Mouse (Mus musculus): Measurements from ENCODE around the gene Car8. TPM values are rescaled to one million over a fixed set of nuclear protein-coding genes. Genes with fewer than 3 reads are reported as not detected.

Gene Car8
- total RNA-seq (2023): not detected

DNA sequence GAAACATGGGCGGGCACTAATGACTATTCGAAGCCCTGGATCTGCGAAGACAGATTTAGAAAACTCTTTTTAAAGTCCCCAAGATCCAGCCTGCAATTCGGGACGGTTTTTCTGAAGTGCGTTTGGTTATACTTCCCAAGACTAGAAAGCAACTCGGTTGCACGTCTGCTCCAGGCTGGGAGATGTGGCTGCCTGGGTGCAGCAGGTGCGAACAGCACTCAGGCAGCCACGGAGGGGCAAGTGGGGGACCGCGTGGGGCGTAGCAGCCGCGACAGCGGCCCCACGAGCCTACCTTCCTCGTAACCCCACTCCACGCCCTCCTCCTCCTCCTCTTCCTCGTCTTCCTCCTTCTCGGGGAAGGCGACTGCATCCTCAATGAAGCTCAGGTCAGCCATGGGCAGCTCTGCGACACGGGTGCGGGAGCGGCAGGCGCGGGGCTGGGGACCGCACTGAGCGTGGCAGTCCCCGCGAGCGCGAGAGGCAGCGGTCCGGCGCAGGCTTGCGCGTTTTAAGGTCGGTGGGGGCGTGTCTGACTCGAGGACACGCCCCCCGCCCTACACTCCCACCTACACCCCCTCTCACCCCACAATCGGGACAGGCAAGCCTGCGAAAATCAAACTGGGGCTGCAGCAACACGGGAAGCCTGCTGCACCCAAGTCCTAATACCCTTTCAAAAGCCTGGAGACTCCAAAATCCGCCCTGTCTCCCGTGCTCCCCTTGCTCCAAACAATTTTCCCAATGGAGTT is at the start of gene Car8:
Gene Car8, minus strand, starts transcription at position 482 of the 746 bp plus-strand sequence.

